Mouse (Mus musculus) thymus, adult 2 months (tissue): ENCODE results near the gene Akap5. TPM values are rescaled to one million over a fixed set of nuclear protein-coding genes. Genes with fewer than 3 reads are reported as not detected.

Experiments used
- DNase-seq: peaks from one replicate; pipeline ENCODE4 v3.0.0; 2021
- H3K27ac ChIP-seq: fragments of 200-500 bp; 2 replicates; pipeline ENCODE4 v1.5.1; 2012; ENCODE audit warnings: low read length, control low read depth; ENCODE audit not compliant: control insufficient read depth, insufficient read depth
- H3K27me3 ChIP-seq: fragments of 200-500 bp; 2 replicates; pipeline ENCODE4 v1.6.1; 2012; ENCODE audit warnings: mild to moderate bottlenecking, low read length, moderate library complexity, mixed read lengths; ENCODE audit not compliant: control insufficient read depth, insufficient read depth
- H3K36me3 ChIP-seq: fragments of 200-500 bp; 2 replicates; pipeline ENCODE4 v1.6.1; 2012; ENCODE audit warnings: mild to moderate bottlenecking, low read length, moderate library complexity; ENCODE audit not compliant: control insufficient read depth, insufficient read depth
- H3K4me1 ChIP-seq: fragments of 200-500 bp; replicated peaks from 2 replicates; pipeline ENCODE4 v1.6.1; 2012; ENCODE audit warnings: low read length; ENCODE audit not compliant: control insufficient read depth, insufficient read depth
- H3K4me3 ChIP-seq: fragments of 200-500 bp; 2 replicates; pipeline ENCODE4 v1.5.1; 2012; ENCODE audit warnings: mild to moderate bottlenecking, low read length, control low read depth, moderate library complexity; ENCODE audit not compliant: control insufficient read depth, insufficient read depth
- CTCF ChIP-seq: fragments of 200-500 bp; IDR thresholded peaks from 2 replicates; pipeline ENCODE4 v1.5.1; 2012; ENCODE audit warnings: mild to moderate bottlenecking, control low read depth, low read length, moderate library complexity, borderline replicate concordance; ENCODE audit not compliant: control insufficient read depth, poor library complexity, insufficient read depth; ENCODE audit errors: extremely low read depth
- POLR2A ChIP-seq: fragments of 200-500 bp; IDR thresholded peaks from 2 replicates; pipeline ENCODE4 v1.6.1; 2012; ENCODE audit warnings: mild to moderate bottlenecking, low read length, control low read depth, moderate library complexity; ENCODE audit not compliant: control insufficient read depth, poor library complexity, insufficient read depth; ENCODE audit errors: extremely low read depth
- WGBS: fragments of 180-500 bp; shearing (Covaris S2); methylation state at CpG from one replicate; pipeline ENCODE4 v1.1.7; 2018; 5-methylcytosine and 5-hydroxymethylcytosine counted together
- polyA plus RNA-seq: library from polyadenylated mRNA; depleted of rRNA; stranded (reverse); fragments of >200 nt; gene quantifications from 2 replicates; pipeline ENCODE4 v1.2.3, GENCODE M21; 2012

The Akap5 gene
- polyA plus RNA-seq, 1 experiment = 0.16 TPM

- H3K36me3 ChIP-seq = peaks cover 14% of the 10 kb centered on the region
- no peak overlapping the region for H3K4me3 ChIP-seq
- H3K27me3 ChIP-seq = no peaks in the 10 kb centered on the region
- no peak for DNase-seq
- no peaks in the 10 kb centered on the region for H3K4me1 ChIP-seq
- H3K27ac ChIP-seq = no peak overlapping the region
- TF ChIP-seq CTCF (no peak), POLR2A (no peak)
- 97% methylated on average over 6 of the region's 6 CpGs for WGBS
Measured at GRCm38 (mm10) chr12:76285418-76285817, 39.3 kb upstream of the Akap5 start.

- Histone ChIP-seq H3K27ac (no peak overlapping the region), H3K27me3 (no peaks in the 10 kb centered on the region), H3K4me3 (no peak overlapping the region), H3K36me3 (peaks cover 14% of the 10 kb centered on the region), H3K4me1 (no peaks in the 10 kb centered on the region)
- TF ChIP-seq CTCF = no peak
- no peak for TF ChIP-seq POLR2A
- WGBS = 95% methylated on average over 8 of the region's 8 CpGs
- no peak for DNase-seq
Measured at GRCm38 (mm10) chr12:76287986-76288385, 36.7 kb upstream of the Akap5 start.

- WGBS = 97% methylated on average over 5 of the region's 5 CpGs
- DNase-seq = no peak
- Histone ChIP-seq H3K27ac (no peak overlapping the region), H3K36me3 (peaks cover 12% of the 10 kb centered on the region), H3K4me1 (no peaks in the 10 kb centered on the region), H3K4me3 (no peak overlapping the region), H3K27me3 (no peaks in the 10 kb centered on the region)
- TF ChIP-seq CTCF = no peak
- TF ChIP-seq POLR2A = no peak
Measured at GRCm38 (mm10) chr12:76288494-76288893, 36.2 kb upstream of the Akap5 start.

- 97% methylated on average over 12 of the region's 12 CpGs for WGBS
- 0 out of 2 replicates have a peak, but pooled peaks cover 4% of the 10 kb centered on the region for H3K36me3 ChIP-seq
- TF ChIP-seq POLR2A = no peak
- TF ChIP-seq CTCF = no peak
- DNase-seq = no peak
- no peaks in the 10 kb centered on the region for H3K4me1 ChIP-seq
- H3K27me3 ChIP-seq = no peaks in the 10 kb centered on the region
- H3K4me3 ChIP-seq = no peak overlapping the region
- H3K27ac ChIP-seq = no peak overlapping the region
Measured at GRCm38 (mm10) chr12:76289428-76289827, 35.3 kb upstream of the Akap5 start.

GRCm38 (mm10) chr12:76290271-76290670 is 34.4 kb upstream of the Akap5 start:
- peak; percentile 18 for DNase-seq
- no peak overlapping the region for H3K4me3 ChIP-seq
- no peaks in the 10 kb centered on the region for H3K4me1 ChIP-seq
- 0 out of 2 replicates have a peak, but pooled peaks cover 3% of the 10 kb centered on the region for H3K36me3 ChIP-seq
- no peak for TF ChIP-seq CTCF
- TF ChIP-seq POLR2A = no peak
- no peaks in the 10 kb centered on the region for H3K27me3 ChIP-seq
- no peak overlapping the region for H3K27ac ChIP-seq
- WGBS = 96% methylated on average over 2 of the region's 2 CpGs

- H3K4me3 ChIP-seq = no peak overlapping the region
- no peaks in the 10 kb centered on the region for H3K27me3 ChIP-seq
- peak; percentile 57 for DNase-seq
- 77% methylated on average over 7 of the region's 7 CpGs for WGBS
- TF ChIP-seq CTCF (peak; percentile 18; the same call in 1 of the 2 replicates), POLR2A (no peak)
- no peak overlapping the region for H3K27ac ChIP-seq
- no peaks in the 10 kb centered on the region for H3K4me1 ChIP-seq
- no peaks in the 10 kb centered on the region; the same call in 1 of the 2 replicates for H3K36me3 ChIP-seq
Measured at GRCm38 (mm10) chr12:76293192-76293591, 31.5 kb upstream of the Akap5 start.

GRCm38 (mm10) chr12:76297830-76298229 is 26.9 kb upstream of the Akap5 start:
- no peak for TF ChIP-seq CTCF
- no peak for TF ChIP-seq POLR2A

More at GRCm38 (mm10) chr12:76297830-76298229, 26.9 kb upstream of the Akap5 start:
- Histone ChIP-seq H3K4me3 (no peak overlapping the region), H3K36me3 (peaks cover 6% of the 10 kb centered on the region), H3K27me3 (no peaks in the 10 kb centered on the region), H3K4me1 (no peaks in the 10 kb centered on the region), H3K27ac (no peak overlapping the region)
- WGBS = 93% methylated on average over 5 of the region's 5 CpGs
- DNase-seq = no peak
